Mouse (Mus musculus) thymus, adult 2 months (tissue): ENCODE measurements around the gene Baz2b.

Experiments
- CTCF ChIP-seq: fragments of 200-500 bp; IDR thresholded peaks from 2 replicates; pipeline ENCODE4 v1.5.1; 2012; ENCODE audit warnings: mild to moderate bottlenecking, control low read depth, low read length, moderate library complexity, borderline replicate concordance; ENCODE audit not compliant: control insufficient read depth, poor library complexity, insufficient read depth; ENCODE audit errors: extremely low read depth
- POLR2A ChIP-seq: fragments of 200-500 bp; IDR thresholded peaks from 2 replicates; pipeline ENCODE4 v1.6.1; 2012; ENCODE audit warnings: mild to moderate bottlenecking, low read length, control low read depth, moderate library complexity; ENCODE audit not compliant: control insufficient read depth, poor library complexity, insufficient read depth; ENCODE audit errors: extremely low read depth

GRCm38 (mm10) chr2:60000268-60000667 lies 209.4 kb downstream of the Baz2b start:
- TF ChIP-seq POLR2A (no peak), CTCF (no peak)
